Mouse (Mus musculus): Measurements from ENCODE around the gene Tiprl. TPM values are rescaled to one million over a fixed set of nuclear protein-coding genes. Genes with fewer than 3 reads are reported as not detected.

Gene Tiprl
- polyA plus RNA-seq, 1 experiment: 47.2 TPM

DNA sequence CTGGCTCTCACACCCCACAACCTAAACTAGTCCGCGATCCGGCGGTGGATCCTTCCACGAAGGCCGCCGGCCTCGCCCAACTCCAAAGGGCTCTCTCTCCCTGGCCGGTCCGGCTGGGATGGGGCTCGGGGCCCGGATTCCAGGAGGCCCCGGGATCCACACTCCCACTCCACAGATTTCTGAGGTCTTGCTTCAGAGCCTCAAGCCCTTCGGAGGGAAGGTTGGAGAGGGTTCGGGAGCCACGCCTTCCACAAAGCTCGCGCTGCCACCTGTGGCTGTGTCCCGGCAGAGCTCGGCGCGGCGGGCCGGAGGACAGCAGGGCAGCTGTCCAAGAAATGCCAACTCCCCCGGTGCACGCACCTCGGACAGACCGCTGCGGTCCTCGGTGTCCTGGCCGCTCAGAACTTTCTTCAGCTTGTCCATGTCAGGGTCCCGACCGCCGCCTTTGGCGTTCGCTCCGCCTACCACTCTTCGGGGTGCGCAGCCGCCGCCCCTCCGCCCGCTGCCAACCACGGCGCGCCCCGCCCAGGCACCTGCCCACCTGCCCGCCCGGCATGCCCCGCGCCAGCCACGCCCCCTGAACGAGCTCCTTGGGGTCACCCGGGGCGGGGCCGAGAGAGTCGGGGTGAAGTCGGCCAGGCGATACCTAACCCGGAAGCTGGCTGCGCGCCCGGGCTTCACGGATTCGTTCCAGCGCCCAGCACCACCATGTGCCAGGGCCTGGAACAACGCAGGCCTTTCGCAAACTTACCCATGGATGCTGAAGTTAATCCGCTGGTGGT is 42.7 kb downstream of the Tiprl start, which contains the start of gene Sft2d2:
TSS of gene Sft2d2 (minus strand) at position 559 of the 782 bp plus-strand sequence.
- Histone ChIP-seq H3K4me1 (ENCODE audit: control insufficient read depth, insufficient read depth, low read length) (peaks cover 6% of the 10 kb centered on the region; the same call in 1 of the 2 replicates), H3K27ac (ENCODE audit: insufficient read depth, low read length) (peak within 1 kb of the TSS; percentile 88), H3K4me3 (ENCODE audit: insufficient read depth, low read length) (peak within 1 kb of the TSS; percentile 85)
- TF ChIP-seq POLR2A (IDR thresholded peaks at IDR 0.05; ENCODE audit: extremely low read depth, insufficient read depth, low read length) (no peak), CTCF (IDR thresholded peaks at IDR 0.05; ENCODE audit: extremely low read depth, insufficient read depth, low read length) (no peak)

DNA sequence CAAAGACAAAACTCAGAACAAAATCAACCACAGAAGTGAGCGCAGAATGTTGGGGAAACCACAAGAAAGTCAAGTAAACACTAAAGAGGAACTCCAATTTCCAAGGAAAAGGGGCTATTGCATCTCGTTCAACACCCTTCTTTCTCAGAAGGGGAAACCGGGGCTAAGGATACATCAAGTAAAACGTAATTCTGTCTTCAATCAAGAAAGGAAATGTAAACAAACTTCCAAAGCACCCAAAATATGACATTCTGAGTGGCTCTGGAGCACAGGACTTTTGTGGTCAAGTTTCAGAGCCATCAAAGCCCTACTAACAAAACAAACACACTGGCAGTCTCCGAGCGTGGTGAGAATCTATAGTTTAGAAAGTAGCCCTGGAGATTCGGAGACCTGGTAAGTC is 43.4 kb downstream of the Tiprl start:
- Histone ChIP-seq H3K4me3 (ENCODE audit: insufficient read depth, low read length) (peak overlapping the region; percentile 85), H3K4me1 (ENCODE audit: control insufficient read depth, insufficient read depth, low read length) (peaks cover 7% of the 10 kb centered on the region; the same call in 1 of the 2 replicates), H3K27ac (ENCODE audit: insufficient read depth, low read length) (peak overlapping the region; percentile 88)
- TF ChIP-seq CTCF (IDR thresholded peaks at IDR 0.05; ENCODE audit: extremely low read depth, insufficient read depth, low read length): no peak
- TF ChIP-seq POLR2A (IDR thresholded peaks at IDR 0.05; ENCODE audit: extremely low read depth, insufficient read depth, low read length): no peak

DNA sequence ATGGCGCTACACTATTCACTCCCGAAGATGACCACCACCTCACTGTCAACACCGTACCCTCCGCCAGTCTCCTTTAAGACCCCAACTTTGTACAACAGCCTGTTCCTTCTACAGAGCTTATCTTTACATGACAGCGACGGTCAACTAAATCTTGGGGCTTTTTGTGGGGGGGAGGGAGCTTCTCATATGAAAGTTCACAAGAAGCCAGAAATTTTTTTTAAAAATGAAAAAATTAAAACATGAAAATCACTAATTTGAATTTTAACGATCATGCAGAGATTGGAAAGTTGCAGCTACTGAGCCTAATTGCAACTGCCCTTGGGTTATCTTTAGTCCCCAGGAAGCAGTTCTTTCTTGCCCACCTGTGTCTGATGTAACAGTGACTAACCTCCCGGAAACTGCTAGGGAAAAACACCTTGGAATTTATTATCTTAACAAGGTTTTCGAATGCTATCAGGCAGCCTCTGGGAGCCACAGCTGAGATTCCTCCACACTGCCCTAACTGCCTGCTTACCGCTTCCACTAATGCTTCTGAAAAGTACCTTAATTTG is 44.0 kb downstream of the Tiprl start:
- Histone ChIP-seq H3K4me3 (ENCODE audit: insufficient read depth, low read length) (no peak overlapping the region), H3K4me1 (ENCODE audit: control insufficient read depth, insufficient read depth, low read length) (peaks cover 7% of the 10 kb centered on the region; the same call in 1 of the 2 replicates), H3K27ac (ENCODE audit: insufficient read depth, low read length) (no peak overlapping the region)
- TF ChIP-seq POLR2A (IDR thresholded peaks at IDR 0.05; ENCODE audit: extremely low read depth, insufficient read depth, low read length): no peak
- no peak for TF ChIP-seq CTCF (IDR thresholded peaks at IDR 0.05; ENCODE audit: extremely low read depth, insufficient read depth, low read length)

DNA sequence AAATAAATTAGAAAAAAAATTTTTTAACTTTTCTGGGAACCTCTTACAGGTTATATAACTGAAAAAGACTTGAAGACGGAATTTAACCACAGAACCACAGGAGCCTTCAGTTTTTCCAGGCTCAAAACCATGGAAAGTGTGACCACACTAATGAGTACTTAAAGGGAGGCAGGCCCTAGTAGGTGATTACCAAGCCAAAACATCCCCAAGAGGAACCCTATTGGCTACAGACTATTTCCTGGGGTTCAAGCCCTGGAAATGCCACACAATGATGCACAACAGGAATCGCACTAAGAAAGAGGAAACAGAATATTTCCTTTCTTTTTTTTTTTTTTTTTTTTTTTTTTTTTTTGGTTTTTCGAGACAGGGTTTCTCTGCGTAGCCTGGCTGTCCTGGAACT is 44.7 kb downstream of the Tiprl start:
- TF ChIP-seq POLR2A (IDR thresholded peaks at IDR 0.05; ENCODE audit: extremely low read depth, insufficient read depth, low read length) (no peak), CTCF (IDR thresholded peaks at IDR 0.05; ENCODE audit: extremely low read depth, insufficient read depth, low read length) (no peak)
- Histone ChIP-seq H3K4me1 (ENCODE audit: control insufficient read depth, insufficient read depth, low read length) (peaks cover 7% of the 10 kb centered on the region; the same call in 1 of the 2 replicates), H3K27ac (ENCODE audit: insufficient read depth, low read length) (no peak overlapping the region; the same call in 1 of the 2 replicates), H3K4me3 (ENCODE audit: insufficient read depth, low read length) (peak overlapping the region; percentile 14; the same call in 1 of the 2 replicates)

DNA sequence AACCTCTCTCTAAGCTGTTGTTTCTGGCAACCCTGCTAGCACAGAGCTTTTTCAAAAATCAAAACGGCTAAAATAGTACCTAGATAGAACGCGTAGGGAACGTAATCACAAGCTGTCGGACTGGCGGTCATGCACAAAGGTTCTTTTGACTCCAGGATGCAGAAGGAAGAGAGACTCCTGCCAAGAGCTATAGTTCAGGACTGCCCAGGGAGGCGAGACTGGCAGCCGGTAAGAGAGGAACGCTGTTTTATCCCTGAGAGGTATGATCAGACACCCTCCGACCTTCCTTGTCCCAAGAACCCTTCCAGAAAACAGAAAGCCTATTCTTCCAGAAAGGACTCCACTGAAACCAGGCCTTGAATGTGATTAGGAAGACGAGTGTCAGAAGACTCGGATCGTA is 45.2 kb downstream of the Tiprl start:
- TF ChIP-seq POLR2A (IDR thresholded peaks at IDR 0.05; ENCODE audit: extremely low read depth, insufficient read depth, low read length) (no peak), CTCF (IDR thresholded peaks at IDR 0.05; ENCODE audit: extremely low read depth, insufficient read depth, low read length) (no peak)
- Histone ChIP-seq H3K4me1 (ENCODE audit: control insufficient read depth, insufficient read depth, low read length) (peaks cover 7% of the 10 kb centered on the region; the same call in 1 of the 2 replicates), H3K4me3 (ENCODE audit: insufficient read depth, low read length) (peak overlapping the region; percentile 14), H3K27ac (ENCODE audit: insufficient read depth, low read length) (peak overlapping the region; percentile 36)

DNA sequence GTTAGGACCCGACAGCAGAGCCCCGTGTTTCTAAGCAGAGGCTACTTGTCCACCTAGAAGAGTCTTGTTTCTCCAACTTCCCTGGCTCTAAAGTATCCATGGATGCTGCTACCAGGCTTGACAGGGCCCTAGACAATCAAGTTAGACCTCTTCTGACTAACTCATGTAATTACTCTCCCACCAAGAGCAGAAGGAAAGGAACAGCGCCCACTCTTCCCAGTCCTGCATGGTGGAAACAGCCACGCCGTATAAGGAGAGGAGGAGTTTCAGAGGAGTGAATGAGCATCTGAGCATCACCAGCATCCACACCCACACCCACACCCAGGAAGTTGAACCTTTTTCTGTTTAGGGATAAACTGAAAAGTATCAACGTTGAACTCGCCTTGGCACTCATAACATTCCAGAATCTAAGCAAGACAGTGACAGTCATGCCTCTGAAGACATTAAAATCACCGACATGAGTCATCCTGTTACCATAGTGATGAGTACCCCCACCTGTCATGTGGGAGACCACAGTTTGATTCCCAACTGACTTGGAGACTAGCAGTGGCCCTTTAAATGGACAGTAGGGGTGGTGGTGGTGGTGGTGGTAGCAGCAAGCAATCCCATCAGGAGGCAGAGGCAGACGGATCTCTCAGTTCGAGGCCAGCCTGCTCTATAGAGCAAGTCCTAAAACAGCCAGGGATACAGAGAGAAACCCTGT is 46.1 kb downstream of the Tiprl start:
- Histone ChIP-seq H3K4me1 (ENCODE audit: control insufficient read depth, insufficient read depth, low read length) (peaks cover 7% of the 10 kb centered on the region; the same call in 1 of the 2 replicates), H3K4me3 (ENCODE audit: insufficient read depth, low read length) (no peak overlapping the region), H3K27ac (ENCODE audit: insufficient read depth, low read length) (peak overlapping the region; percentile 39; the same call in 1 of the 2 replicates)
- TF ChIP-seq CTCF (IDR thresholded peaks at IDR 0.05; ENCODE audit: extremely low read depth, insufficient read depth, low read length) (no peak), POLR2A (IDR thresholded peaks at IDR 0.05; ENCODE audit: extremely low read depth, insufficient read depth, low read length) (no peak)

DNA sequence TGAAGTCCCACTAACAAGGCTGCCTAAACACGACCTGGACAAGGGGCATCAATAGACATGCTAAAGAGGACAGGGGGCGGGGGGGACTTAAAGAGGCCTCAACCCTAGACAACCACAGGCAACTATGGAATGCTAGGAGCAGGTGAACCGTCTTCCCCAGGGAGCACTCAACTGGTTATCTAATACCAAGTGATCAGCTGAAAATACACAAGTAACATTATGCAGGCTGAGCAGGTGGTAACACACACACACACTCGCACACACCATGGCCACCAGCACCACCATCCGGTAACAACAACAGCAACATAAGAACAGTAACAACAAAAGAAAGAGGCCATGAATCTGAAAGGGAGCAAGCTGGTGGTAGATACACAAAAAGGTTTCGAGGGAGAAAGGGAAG is 46.7 kb downstream of the Tiprl start:
- Histone ChIP-seq H3K4me1 (ENCODE audit: control insufficient read depth, insufficient read depth, low read length) (peaks cover 7% of the 10 kb centered on the region; the same call in 1 of the 2 replicates), H3K27ac (ENCODE audit: insufficient read depth, low read length) (no peak overlapping the region), H3K4me3 (ENCODE audit: insufficient read depth, low read length) (no peak overlapping the region)
- TF ChIP-seq CTCF (IDR thresholded peaks at IDR 0.05; ENCODE audit: extremely low read depth, insufficient read depth, low read length) (no peak), POLR2A (IDR thresholded peaks at IDR 0.05; ENCODE audit: extremely low read depth, insufficient read depth, low read length) (no peak)

DNA sequence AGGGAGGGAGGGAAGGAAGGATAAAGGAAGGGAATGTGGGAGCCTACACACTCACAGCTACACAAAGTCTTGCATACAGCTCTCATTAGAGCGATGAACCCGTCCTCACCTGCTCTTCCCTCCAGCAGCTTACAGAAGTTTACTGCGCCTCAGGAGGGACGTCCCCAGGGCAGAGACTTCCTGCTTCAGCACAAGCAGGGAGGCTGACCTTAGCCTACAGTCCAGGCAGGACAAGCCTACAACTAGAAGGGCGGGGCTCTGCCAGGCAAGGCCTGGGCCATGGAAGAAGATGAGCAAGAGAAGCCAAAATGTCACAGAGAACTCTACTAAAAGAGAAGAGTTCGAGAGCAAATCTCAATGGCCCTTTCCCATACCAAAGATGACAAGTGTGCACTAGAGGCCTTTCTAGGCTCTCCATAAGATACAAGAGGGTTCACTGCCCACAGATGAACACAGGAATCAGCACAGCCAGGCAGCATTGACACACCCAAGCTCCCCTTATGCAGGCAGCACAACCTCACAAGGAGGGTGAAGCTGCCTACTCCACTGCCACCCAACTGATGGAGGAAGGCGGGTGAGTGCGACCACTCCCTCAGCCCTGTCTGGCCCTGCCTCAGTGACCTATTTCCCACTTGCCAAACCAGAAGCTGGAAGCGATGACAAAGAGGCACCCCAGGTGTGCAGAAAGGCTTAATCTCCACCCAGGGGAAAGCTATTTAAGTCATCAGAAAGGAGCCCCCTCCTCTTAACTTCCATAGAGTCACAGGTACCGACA is 47.8 kb downstream of the Tiprl start:
- Histone ChIP-seq H3K27ac (ENCODE audit: insufficient read depth, low read length) (no peak overlapping the region), H3K4me1 (ENCODE audit: control insufficient read depth, insufficient read depth, low read length) (peaks cover 6% of the 10 kb centered on the region; the same call in 1 of the 2 replicates), H3K4me3 (ENCODE audit: insufficient read depth, low read length) (no peak overlapping the region)
- TF ChIP-seq CTCF (IDR thresholded peaks at IDR 0.05; ENCODE audit: extremely low read depth, insufficient read depth, low read length): no peak
- no peak for TF ChIP-seq POLR2A (IDR thresholded peaks at IDR 0.05; ENCODE audit: extremely low read depth, insufficient read depth, low read length)

DNA sequence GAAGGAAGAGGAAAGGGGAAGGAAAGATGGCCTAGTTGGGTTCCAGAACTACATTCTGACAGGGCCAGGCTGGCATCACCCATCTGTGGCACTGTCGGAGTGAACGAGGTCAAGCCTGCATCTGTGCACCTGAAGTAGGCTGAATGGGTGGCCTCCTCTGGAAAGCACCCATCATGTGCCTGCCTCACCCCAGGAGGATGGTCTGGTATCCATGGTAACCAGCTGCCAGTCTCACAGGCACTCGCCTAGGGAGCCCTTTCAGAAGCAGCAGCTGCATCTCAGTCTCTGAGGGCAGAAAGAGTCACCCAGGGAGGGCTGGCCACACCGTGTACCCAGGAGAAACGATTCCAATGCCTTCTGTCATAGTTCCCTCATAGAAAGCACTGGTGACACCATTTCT is 49.4 kb downstream of the Tiprl start:
- H3K27ac ChIP-seq (ENCODE audit: insufficient read depth, low read length): no peak overlapping the region
- peaks cover 6% of the 10 kb centered on the region; the same call in 1 of the 2 replicates for H3K4me1 ChIP-seq (ENCODE audit: control insufficient read depth, insufficient read depth, low read length)
- TF ChIP-seq CTCF (IDR thresholded peaks at IDR 0.05; ENCODE audit: extremely low read depth, insufficient read depth, low read length) (no peak), POLR2A (IDR thresholded peaks at IDR 0.05; ENCODE audit: extremely low read depth, insufficient read depth, low read length) (no peak)
- H3K4me3 ChIP-seq (ENCODE audit: insufficient read depth, low read length): no peak overlapping the region

All from cortical plate, adult 2 months (tissue).